Mouse (Mus musculus) heart, embryonic 15.5 days (tissue): ENCODE results near the gene Ttc7. TPM values are rescaled to one million over a fixed set of nuclear protein-coding genes. Genes with fewer than 3 reads are reported as not detected.
A peak's percentile ranks its signal among the peaks of the same experiment; 100 is the strongest.

Experiments used
- ATAC-seq: fragments of 200-750 bp; cut with Nextera tagmentation; replicated peaks from 2 replicates; pipeline ENCODE4 v1.8.0; 2017; ENCODE audit warnings: low read depth, moderate TSS enrichment; ENCODE audit not compliant: insufficient number of reproducible peaks, insufficient read depth, low FRiP score
- H3K27ac ChIP-seq: fragments of 300-500 bp; sonication (generic); 2 replicates; pipeline ENCODE4 v1.5.1; 2015; ENCODE audit warnings: mild to moderate bottlenecking, inconsistent platforms
- H3K27me3 ChIP-seq: fragments of 300-500 bp; sonication (generic); 2 replicates; pipeline ENCODE4 v1.6.1; 2015; ENCODE audit warnings: inconsistent platforms
- H3K36me3 ChIP-seq: fragments of 300-500 bp; sonication (generic); 2 replicates; pipeline ENCODE4 v1.6.1; 2015; ENCODE audit warnings: mild to moderate bottlenecking, inconsistent platforms
- H3K4me1 ChIP-seq: fragments of 300-500 bp; sonication (generic); replicated peaks from 2 replicates; pipeline ENCODE4 v1.6.1; 2015; ENCODE audit warnings: inconsistent platforms
- H3K4me2 ChIP-seq: fragments of 300-500 bp; sonication (generic); 2 replicates; pipeline ENCODE4 v1.6.1; 2015; ENCODE audit warnings: inconsistent platforms, mild to moderate bottlenecking, moderate library complexity
- H3K4me3 ChIP-seq: fragments of 300-500 bp; sonication (generic); 2 replicates; pipeline ENCODE4 v1.5.1; 2015; ENCODE audit warnings: mild to moderate bottlenecking, inconsistent platforms
- H3K9ac ChIP-seq: fragments of 300-500 bp; sonication (generic); 2 replicates; pipeline ENCODE4 v1.6.1; 2015; ENCODE audit warnings: mild to moderate bottlenecking, inconsistent platforms
- H3K9me3 ChIP-seq: fragments of 300-500 bp; sonication (generic); replicated peaks from 2 replicates; pipeline ENCODE4 v1.6.1; 2016; ENCODE audit warnings: inconsistent platforms
- WGBS: fragments of 180-500 bp; shearing (Covaris S2); methylation state at CpG from one replicate; pipeline ENCODE4 v1.1.7; 2015; ENCODE audit warnings: mixed read lengths; 5-methylcytosine and 5-hydroxymethylcytosine counted together
- polyA plus RNA-seq: library from polyadenylated mRNA; unstranded; fragments of >200 nt; fragmentation: Nextera tagmentation; extraction: Ambion mirVana; gene quantifications from 2 replicates; pipeline ENCODE4 v1.2.1, GENCODE M21; 2015

The Ttc7 gene
- polyA plus RNA-seq, 1 experiment from 2014 or later = 2.8 TPM

DNA sequence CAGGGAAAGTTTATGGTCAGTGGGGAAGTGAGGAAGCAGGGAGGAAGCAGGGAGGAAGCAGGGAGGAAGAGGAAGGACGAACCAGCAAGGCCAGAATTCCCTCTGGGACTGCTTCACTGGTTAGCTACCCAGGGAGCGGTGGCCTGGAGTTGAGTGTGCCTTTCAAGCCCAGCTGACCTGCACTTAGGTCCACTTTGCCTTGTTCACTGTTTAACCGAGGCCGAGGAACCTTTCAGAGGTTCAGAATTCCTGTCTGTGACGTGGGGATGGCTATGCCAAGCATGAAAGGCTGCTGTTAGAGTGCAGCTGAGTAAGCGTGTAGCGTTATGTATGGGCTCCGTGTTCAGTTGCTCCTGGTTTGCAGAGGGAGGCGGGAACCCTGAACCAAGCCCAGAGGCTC is 90.6 kb downstream of the Ttc7 start:
- H3K4me2 ChIP-seq = no peak overlapping the region
- 87% methylated on average over 9 of the region's 9 CpGs for WGBS
- no peak overlapping the region for H3K4me3 ChIP-seq
- H3K9ac ChIP-seq = no peak overlapping the region
- no peaks in the 10 kb centered on the region for H3K9me3 ChIP-seq
- no peaks in the 10 kb centered on the region for H3K27me3 ChIP-seq
- peaks cover 37% of the 10 kb centered on the region for H3K4me1 ChIP-seq
- no peak overlapping the region for H3K27ac ChIP-seq
- ATAC-seq = no peak
- no peaks in the 10 kb centered on the region for H3K36me3 ChIP-seq

- peak overlapping the region; percentile 62 for H3K27ac ChIP-seq
- no peaks in the 10 kb centered on the region for H3K27me3 ChIP-seq
- no peak overlapping the region for H3K4me2 ChIP-seq
- H3K9me3 ChIP-seq = no peaks in the 10 kb centered on the region
- H3K4me3 ChIP-seq = no peak overlapping the region
- no peaks in the 10 kb centered on the region for H3K36me3 ChIP-seq
- ATAC-seq = peak; percentile 19; the same call in 1 of the 2 replicates
- H3K4me1 ChIP-seq = peaks cover 53% of the 10 kb centered on the region
- WGBS = 15% methylated on average over 10 of the region's 10 CpGs
- no peak overlapping the region for H3K9ac ChIP-seq
These were observed 93.3 kb downstream of the Ttc7 start for GRCm38 (mm10) chr17:87375941-87376511.

DNA sequence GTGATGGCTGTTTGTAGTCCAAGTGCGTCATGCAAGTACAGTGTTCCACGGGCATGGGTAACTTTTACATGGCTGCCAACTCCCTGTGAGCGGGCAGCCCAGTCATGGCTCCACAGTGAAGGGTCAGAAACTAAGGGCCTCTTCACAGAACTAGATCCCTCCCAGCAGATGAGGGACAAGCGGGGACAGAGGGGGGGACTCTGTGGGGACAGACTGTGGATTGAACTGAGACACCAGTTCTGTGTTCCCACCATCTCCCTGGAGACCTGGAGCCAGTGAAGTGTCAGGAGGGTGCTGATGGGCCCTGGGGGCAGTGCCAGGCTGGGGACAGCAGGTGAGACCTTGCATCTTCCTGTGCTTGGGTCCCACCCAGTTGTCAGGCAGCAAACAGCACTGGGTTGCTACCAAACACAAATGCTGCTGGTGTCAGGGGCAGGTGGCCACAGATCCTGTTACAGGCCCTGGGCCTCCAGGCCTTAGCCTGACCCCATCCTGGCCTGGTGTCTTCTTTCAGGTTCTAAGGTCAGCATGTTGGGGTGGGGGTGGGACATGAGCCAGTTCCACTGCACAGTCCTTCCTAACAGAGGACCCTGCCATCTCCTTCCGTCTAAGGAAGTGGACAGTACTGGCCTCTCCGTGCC is 94.3 kb downstream of the Ttc7 start:
- peak overlapping the region; percentile 62 for H3K27ac ChIP-seq
- no peaks in the 10 kb centered on the region for H3K36me3 ChIP-seq
- H3K27me3 ChIP-seq = no peaks in the 10 kb centered on the region
- H3K4me3 ChIP-seq = no peak overlapping the region
- H3K4me2 ChIP-seq = no peak overlapping the region
- ATAC-seq = no peak
- H3K9me3 ChIP-seq = no peaks in the 10 kb centered on the region
- WGBS = 82% methylated on average over 6 of the region's 6 CpGs
- H3K4me1 ChIP-seq = peaks cover 53% of the 10 kb centered on the region
- no peak overlapping the region for H3K9ac ChIP-seq

- 0 out of 2 replicates have a peak overlapping the region, but pooled peaks have one; percentile 0 for H3K27ac ChIP-seq
- no peaks in the 10 kb centered on the region for H3K9me3 ChIP-seq
- no peak overlapping the region for H3K9ac ChIP-seq
- H3K4me2 ChIP-seq = no peak overlapping the region
- no peak overlapping the region for H3K4me3 ChIP-seq
- no peak for ATAC-seq
- 70% methylated on average over 6 of the region's 6 CpGs for WGBS
- H3K36me3 ChIP-seq = no peaks in the 10 kb centered on the region
- peaks cover 53% of the 10 kb centered on the region for H3K4me1 ChIP-seq
- no peaks in the 10 kb centered on the region for H3K27me3 ChIP-seq
These were observed 94.8 kb downstream of the Ttc7 start for GRCm38 (mm10) chr17:87377536-87377935.

GRCm38 (mm10) chr17:87378354-87379159 is 95.9 kb downstream of the Ttc7 start:
- H3K4me3 ChIP-seq = no peak overlapping the region
- no peak overlapping the region for H3K9ac ChIP-seq
- H3K4me2 ChIP-seq = no peak overlapping the region
- peaks cover 53% of the 10 kb centered on the region for H3K4me1 ChIP-seq
- H3K27ac ChIP-seq = no peak overlapping the region
- H3K9me3 ChIP-seq = no peaks in the 10 kb centered on the region
- no peaks in the 10 kb centered on the region for H3K36me3 ChIP-seq
- ATAC-seq = no peak
- H3K27me3 ChIP-seq = no peaks in the 10 kb centered on the region
- 69% methylated on average over 16 of the region's 16 CpGs for WGBS

DNA sequence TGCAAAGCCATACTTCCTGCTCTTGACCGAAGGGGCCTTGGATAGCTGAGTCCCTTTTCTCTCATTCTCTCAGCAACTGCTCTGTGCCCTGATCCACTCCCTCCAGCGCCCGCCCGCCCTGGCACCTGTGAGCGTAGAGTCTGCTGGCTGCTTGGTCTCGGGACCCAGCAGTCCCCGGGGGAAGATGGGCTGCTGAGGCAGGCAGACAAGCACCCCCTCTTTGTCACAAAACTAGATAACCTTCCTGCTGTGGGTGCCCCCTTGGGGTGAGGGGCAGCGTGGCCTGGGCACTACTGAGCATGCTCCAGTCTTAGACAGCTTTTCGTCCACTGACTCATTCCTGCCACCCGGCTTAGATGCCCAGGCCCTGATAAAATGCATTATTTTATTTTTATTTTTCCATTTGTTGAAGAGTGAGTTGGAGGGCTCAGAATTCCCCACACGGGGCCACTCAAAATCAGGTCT is 96.5 kb downstream of the Ttc7 start:
- Histone ChIP-seq H3K27me3 (no peaks in the 10 kb centered on the region), H3K4me1 (peaks cover 53% of the 10 kb centered on the region), H3K27ac (0 out of 2 replicates have a peak overlapping the region, but pooled peaks have one; percentile 24), H3K4me3 (no peak overlapping the region), H3K9me3 (no peaks in the 10 kb centered on the region), H3K4me2 (no peak overlapping the region), H3K36me3 (no peaks in the 10 kb centered on the region), H3K9ac (0 out of 2 replicates have a peak overlapping the region, but pooled peaks have one; percentile 3)
- 80% methylated on average over 11 of the region's 11 CpGs for WGBS
- ATAC-seq = no peak

DNA sequence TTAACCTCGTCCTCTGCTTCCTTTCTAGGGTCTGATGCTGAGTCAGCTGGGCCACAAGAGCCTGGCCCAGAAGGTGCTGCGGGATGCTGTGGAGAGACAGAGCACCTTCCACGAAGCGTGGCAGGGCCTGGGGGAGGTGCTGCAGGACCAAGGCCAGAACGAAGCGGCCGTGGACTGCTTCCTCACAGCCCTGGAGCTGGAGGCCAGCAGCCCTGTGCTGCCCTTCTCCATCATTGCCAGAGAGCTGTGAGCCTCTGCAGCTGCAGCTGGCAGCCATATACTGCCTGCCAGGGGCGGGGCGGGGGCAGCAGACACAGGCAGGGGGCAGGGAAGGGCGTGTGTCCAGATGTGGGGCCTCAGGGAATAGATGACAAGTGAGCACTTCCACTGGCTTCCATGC is 97.1 kb downstream of the Ttc7 start:
- WGBS = 48% methylated on average over 10 of the region's 10 CpGs
- no peak overlapping the region for H3K4me2 ChIP-seq
- no peak for ATAC-seq
- no peaks in the 10 kb centered on the region for H3K9me3 ChIP-seq
- H3K27me3 ChIP-seq = no peaks in the 10 kb centered on the region
- no peaks in the 10 kb centered on the region for H3K36me3 ChIP-seq
- no peak overlapping the region for H3K27ac ChIP-seq
- peaks cover 53% of the 10 kb centered on the region for H3K4me1 ChIP-seq
- H3K9ac ChIP-seq = 0 out of 2 replicates have a peak overlapping the region, but pooled peaks have one; percentile 3
- H3K4me3 ChIP-seq = no peak overlapping the region

GRCm38 (mm10) chr17:87380681-87381080 is 98.0 kb downstream of the Ttc7 start:
- H3K4me1 ChIP-seq = peaks cover 46% of the 10 kb centered on the region
- WGBS = 91% methylated on average over 9 of the region's 9 CpGs
- H3K36me3 ChIP-seq = no peaks in the 10 kb centered on the region
- no peak overlapping the region for H3K27ac ChIP-seq
- ATAC-seq = no peak
- no peak overlapping the region for H3K4me2 ChIP-seq
- no peaks in the 10 kb centered on the region for H3K27me3 ChIP-seq
- no peaks in the 10 kb centered on the region for H3K9me3 ChIP-seq
- H3K9ac ChIP-seq = no peak overlapping the region
- no peak overlapping the region for H3K4me3 ChIP-seq

DNA sequence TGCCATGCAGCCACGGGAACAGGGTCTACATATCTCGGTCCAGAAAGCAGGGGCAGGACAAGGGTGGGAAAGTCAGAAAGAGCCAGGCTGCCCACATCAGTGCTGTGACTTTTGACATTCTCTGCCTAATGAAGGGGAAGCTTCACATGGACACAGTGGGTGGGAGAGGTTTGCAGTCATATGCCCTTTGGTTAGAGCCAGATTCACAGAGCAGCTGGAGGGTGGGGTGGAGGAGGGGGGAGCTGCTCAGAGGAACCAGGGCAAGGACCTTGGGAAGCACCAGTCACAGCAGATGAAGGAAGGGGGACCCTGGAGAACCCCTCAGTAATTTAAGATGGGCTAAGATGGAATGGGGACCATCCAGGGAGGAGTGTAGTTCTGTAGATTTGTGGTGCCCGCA is 103.1 kb downstream of the Ttc7 start:
- Histone ChIP-seq H3K9ac (no peak overlapping the region), H3K27me3 (no peaks in the 10 kb centered on the region), H3K4me1 (peaks cover 7% of the 10 kb centered on the region), H3K9me3 (no peaks in the 10 kb centered on the region), H3K4me2 (no peak overlapping the region), H3K36me3 (no peaks in the 10 kb centered on the region), H3K27ac (no peak overlapping the region), H3K4me3 (no peak overlapping the region)
- no peak for ATAC-seq
- WGBS = 73% methylated on average over 3 of the region's 3 CpGs

GRCm38 (mm10) chr17:87387068-87387467 is 104.4 kb downstream of the Ttc7 start:
- Histone ChIP-seq H3K9ac (no peak overlapping the region), H3K4me1 (peaks cover 7% of the 10 kb centered on the region), H3K4me2 (no peak overlapping the region), H3K27me3 (no peaks in the 10 kb centered on the region), H3K4me3 (no peak overlapping the region), H3K36me3 (no peaks in the 10 kb centered on the region), H3K9me3 (no peaks in the 10 kb centered on the region), H3K27ac (no peak overlapping the region)
- no peak for ATAC-seq
- WGBS = 13% methylated on average over 5 of the region's 5 CpGs

- no peak overlapping the region for H3K9ac ChIP-seq
- H3K27me3 ChIP-seq = no peaks in the 10 kb centered on the region
- no peaks in the 10 kb centered on the region for H3K36me3 ChIP-seq
- no peak overlapping the region for H3K4me2 ChIP-seq
- ATAC-seq = peak; percentile 60; the same call in 1 of the 2 replicates
- H3K4me1 ChIP-seq = peaks cover 7% of the 10 kb centered on the region
- H3K4me3 ChIP-seq = no peak overlapping the region
- H3K9me3 ChIP-seq = no peaks in the 10 kb centered on the region
- 54% methylated on average over 7 of the region's 7 CpGs for WGBS
- peak overlapping the region; percentile 45 for H3K27ac ChIP-seq
These were observed 108.6 kb downstream of the Ttc7 start for GRCm38 (mm10) chr17:87391242-87391641.
